Mouse (Mus musculus): ENCODE results near the gene Lsp1.

Gene Lsp1

GRCm38 (mm10) chr7:142542771-142543303 is 82.2 kb downstream of the Lsp1 start:
- no peak for DNase-seq

Data from lung, adult 18-20 months (tissue).